Mouse (Mus musculus) T-cell, adult 2 months (primary cell): Measurements from ENCODE around the gene Elavl4.

Experiments
- DNase-seq: peaks from one replicate; pipeline ENCODE4 v3.0.0; 2022; ENCODE audit warnings: low spot score

Elavl4 gene

DNA sequence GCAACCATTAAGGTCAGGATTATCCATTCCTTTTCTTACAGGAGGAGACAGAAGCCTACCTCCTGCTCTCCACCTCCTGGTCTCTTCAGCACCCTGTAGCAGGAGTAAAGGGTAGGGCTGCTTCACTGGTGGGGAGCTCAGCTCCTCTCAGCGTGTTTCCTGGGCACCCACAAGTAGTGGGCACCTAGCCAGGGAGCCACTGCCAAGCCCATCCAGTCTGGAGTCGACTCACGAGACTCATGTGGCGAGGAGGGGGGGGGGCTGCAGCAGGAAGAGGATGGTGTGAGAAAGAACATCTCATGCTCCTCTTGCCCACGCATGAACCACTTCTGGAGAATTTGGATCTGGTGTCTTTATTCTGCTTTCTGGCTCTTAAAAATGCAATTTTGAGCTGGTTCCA, 186.5 kb downstream of the Elavl4 start:
- DNase-seq: no peak

DNA sequence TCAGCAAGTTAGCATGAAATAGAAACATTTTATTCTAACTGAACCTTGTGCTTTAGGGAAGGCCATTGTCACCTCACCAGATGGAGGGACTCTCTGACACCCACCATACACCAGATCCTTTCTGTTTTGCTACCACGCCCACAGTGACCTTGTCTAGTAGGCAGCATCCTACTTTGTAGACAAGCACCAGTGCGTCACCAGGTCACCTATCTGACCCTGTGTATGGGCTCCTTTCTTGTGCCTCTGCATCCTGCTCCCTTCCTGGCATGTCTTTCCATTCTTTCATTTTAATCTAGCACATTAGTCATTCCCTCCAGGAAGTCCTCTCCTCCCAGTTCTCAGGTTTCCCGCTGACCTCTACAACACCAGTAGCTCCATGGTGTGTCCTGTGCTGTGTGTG, 190.1 kb downstream of the Elavl4 start:
- DNase-seq: no peak

- no peak for DNase-seq
Observed at GRCm38 (mm10) chr4:110157515-110158159, 194.1 kb downstream of the Elavl4 start.

DNA sequence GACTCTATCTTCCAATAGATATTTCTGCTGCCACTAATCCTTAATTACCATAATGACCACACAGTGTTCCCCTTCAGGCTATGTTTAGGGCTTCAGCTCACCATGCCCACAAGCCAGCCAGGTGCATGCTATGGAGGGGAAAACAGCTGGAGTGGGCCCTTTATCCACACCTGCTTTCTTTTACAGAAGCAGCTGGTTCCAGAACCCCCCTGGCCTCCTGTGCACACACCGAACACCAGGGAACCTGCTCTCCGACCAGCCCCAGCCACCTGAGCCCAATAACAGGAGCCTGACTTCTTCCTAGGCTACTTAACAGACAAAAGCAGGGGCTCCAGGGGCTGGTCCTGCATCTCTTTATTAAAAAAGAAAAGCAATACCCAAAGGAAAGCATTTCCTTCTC, 195.8 kb downstream of the Elavl4 start:
- no peak for DNase-seq
